Mouse (Mus musculus): ENCODE measurements around the gene Map3k20. TPM values are rescaled to one million over a fixed set of nuclear protein-coding genes. Genes with fewer than 3 reads are reported as not detected.

Gene Map3k20
- polyA plus RNA-seq, 1 experiment, result 13.1 TPM

GRCm38 (mm10) chr2:72464376-72465014 lies 179.1 kb downstream of the Map3k20 start:
- no peak for DNase-seq (ENCODE audit: low read depth, low spot score)
- 16% methylated on average over 7 of the region's 7 CpGs for WGBS

GRCm38 (mm10) chr2:72467604-72468003 lies 182.2 kb downstream of the Map3k20 start:
- DNase-seq (ENCODE audit: low read depth, low spot score), result no peak
- WGBS, result 86% methylated on average over 1 of the region's 1 CpGs

GRCm38 (mm10) chr2:72471415-72472070 lies 186.1 kb downstream of the Map3k20 start:
- WGBS, result 68% methylated on average over 16 of the region's 16 CpGs
- no peak for DNase-seq (ENCODE audit: low read depth, low spot score)

- 24% methylated on average over 7 of the region's 7 CpGs for WGBS
- DNase-seq (ENCODE audit: low read depth, low spot score), result no peak
These were observed 189.3 kb downstream of the Map3k20 start for GRCm38 (mm10) chr2:72474531-72475287.

GRCm38 (mm10) chr2:72475423-72475796 lies 190.0 kb downstream of the Map3k20 start:
- WGBS, result under 1% methylated on average over 7 of the region's 7 CpGs
- DNase-seq (ENCODE audit: low read depth, low spot score), result no peak

- DNase-seq (ENCODE audit: low read depth, low spot score), result no peak
- under 1% methylated on average over 58 of the region's 58 CpGs for WGBS
These were observed 190.5 kb downstream of the Map3k20 start, which contains the start of gene Cdca7 for GRCm38 (mm10) chr2:72475797-72476485. TSS of gene Cdca7 (plus strand) at chr2:72476159.

GRCm38 (mm10) chr2:72476486-72477211 lies 191.2 kb downstream of the Map3k20 start:
- no peak for DNase-seq (ENCODE audit: low read depth, low spot score)
- WGBS, result under 1% methylated on average over 53 of the region's 53 CpGs

- WGBS, result 5% methylated on average over 11 of the region's 11 CpGs
These were observed 191.8 kb downstream of the Map3k20 start for GRCm38 (mm10) chr2:72477221-72477620.

GRCm38 (mm10) chr2:72478176-72478575 lies 192.7 kb downstream of the Map3k20 start:
- WGBS, result 40% methylated on average over 4 of the region's 4 CpGs
- no peak for DNase-seq (ENCODE audit: low read depth, low spot score)

More at GRCm38 (mm10) chr2:72477221-72477620, 191.8 kb downstream of the Map3k20 start:
- DNase-seq (ENCODE audit: low read depth, low spot score), result no peak

- WGBS, result 40% methylated on average over 13 of the region's 13 CpGs
- DNase-seq (ENCODE audit: low read depth, low spot score), result no peak
These were observed 193.5 kb downstream of the Map3k20 start for GRCm38 (mm10) chr2:72478921-72479320.

GRCm38 (mm10) chr2:72479818-72480217 lies 194.4 kb downstream of the Map3k20 start:
- DNase-seq (ENCODE audit: low read depth, low spot score), result no peak
- WGBS, result 45% methylated on average over 9 of the region's 9 CpGs

- no peak for DNase-seq (ENCODE audit: low read depth, low spot score)
These were observed 206.2 kb downstream of the Map3k20 start for GRCm38 (mm10) chr2:72491650-72492049.

More at GRCm38 (mm10) chr2:72491650-72492049, 206.2 kb downstream of the Map3k20 start:
- WGBS, result 39% methylated on average over 7 of the region's 7 CpGs

Other genes with a start within 250 kb of the Map3k20 start
- 47.4 and 48.9 TPM in 2 replicates for gene Cdca7, start 190.5 kb downstream of the Map3k20 start, polyA plus RNA-seq (2012; rRNA removed)

All from large intestine, adult 2 months (tissue).